ENCODE assay signal across 20 mouse cellular contexts in the genomic region with DNA sequence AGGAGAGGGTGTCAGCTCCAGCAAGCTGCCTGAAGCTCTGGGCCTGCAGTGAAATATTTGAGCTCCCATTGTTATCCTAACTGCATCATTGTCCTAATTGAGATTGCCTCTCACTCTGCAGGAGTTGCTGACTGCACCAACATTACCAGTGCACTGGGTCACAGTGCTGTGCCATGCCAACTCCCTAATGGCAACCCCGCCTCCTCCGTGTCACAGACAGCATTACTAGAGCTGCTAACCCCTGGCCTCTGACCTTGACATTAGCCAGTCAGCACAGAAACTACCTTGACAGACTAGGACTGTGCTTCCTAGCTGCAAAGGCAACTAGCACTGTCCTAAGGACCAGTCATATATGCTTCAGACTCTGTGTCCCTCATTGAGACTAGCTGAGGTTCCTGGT.
A peak's percentile ranks its signal among the peaks of the same experiment; 100 is the strongest.
DNase-seq lines count a peak whose midpoint lies in the region; ATAC-seq and TF ChIP-seq lines count a peak whose summit lies in the region.
"Had no signal": no experiment of that assay in that cellular context is flagged by ENCODE, and none has a peak within 500 bp of the region (broad histone marks: within the 10 kb centered on the region; RNA-seq: fewer than 3 reads in every experiment).

No protein-coding gene starts in this region.

- peak; percentile 19 for DNase-seq in adrenal gland, adult 8-10 months
- DNase-seq in adrenal gland, adult 18-20 months (ENCODE audit: low spot score in 2 of 2) = no peak
- DNase-seq in testis, postnatal 10 days (ENCODE audit: low spot score) = no peak
- DNase-seq in adrenal gland, postnatal 10 days = peak; percentile 15
- DNase-seq in lung, postnatal 25 days (ENCODE audit: low spot score) = no peak
- DNase-seq: cerebellum, adult 18-20 months; cerebellum, adult 9-10 months; cerebellum, postnatal 14 days; gastrocnemius, adult 2 months; gastrocnemius, postnatal 14 days; heart, adult 11 months had no signal

- H3K4me1 ChIP-seq in testis, adult 2 months (ENCODE audit: control insufficient read depth, insufficient read depth, low read length) = no peaks in the 10 kb centered on the region
- H3K4me1 ChIP-seq: forebrain, embryonic 10.5 days; forebrain, embryonic 13.5 days; hindbrain, embryonic 12.5 days; hindbrain, embryonic 15.5 days had no signal

- no peaks in the 10 kb centered on the region for H3K27me3 ChIP-seq in testis, adult 2 months (ENCODE audit: control insufficient read depth, insufficient read depth, low read length)
- H3K27me3 ChIP-seq: forebrain, embryonic 13.5 days; hindbrain, embryonic 12.5 days; hindbrain, embryonic 15.5 days had no signal

- H3K27ac ChIP-seq in testis, adult 2 months (ENCODE audit: control insufficient read depth, insufficient read depth, low read depth, low read length) = peak overlapping the region; percentile 79
- H3K27ac ChIP-seq: forebrain, embryonic 10.5 days; forebrain, embryonic 13.5 days; gastrocnemius, adult 2 months; hindbrain, embryonic 12.5 days; hindbrain, embryonic 15.5 days had no signal

- TF ChIP-seq CTCF in testis, adult 2 months (IDR thresholded peaks at IDR 0.05; ENCODE audit: control insufficient read depth, insufficient read depth, insufficient replicate concordance, low read depth, low read length) = no peak

- H3K4me3 ChIP-seq in testis, adult 2 months (ENCODE audit: control insufficient read depth, low read depth, low read length) = peak overlapping the region; percentile 5
- H3K4me3 ChIP-seq: forebrain, embryonic 10.5 days; forebrain, embryonic 13.5 days; gastrocnemius, adult 2 months; hindbrain, embryonic 12.5 days; hindbrain, embryonic 15.5 days had no signal

- ATAC-seq in frontal cortex, adult (ENCODE audit: low TSS enrichment) = no peak
- ATAC-seq: CD4-positive, CD25-positive, alpha-beta regulatory T cell, adult 4 months; forebrain, embryonic 13.5 days; forebrain, embryonic 16.5 days; intestine, postnatal 0 days had no signal

- TF ChIP-seq POLR2A in testis, adult 2 months (IDR thresholded peaks at IDR 0.05; ENCODE audit: control insufficient read depth, low read depth, low read length) = peak; percentile 59; the same call in 1 of the 2 replicates

- H3K36me3 ChIP-seq in testis, adult 2 months (ENCODE audit: control insufficient read depth, insufficient read depth, low read length) = peaks cover 3% of the 10 kb centered on the region
- H3K36me3 ChIP-seq: forebrain, embryonic 10.5 days; hindbrain, embryonic 12.5 days; hindbrain, embryonic 15.5 days had no signal

Comparison
In these comparisons a context has a peak if more than half of its experiments do, and no peak if none do; other contexts are left out.
1. DNase-seq: peak in adrenal gland, adult 8-10 months (single experiment) and adrenal gland, postnatal 10 days (single experiment); none in adrenal gland, adult 18-20 months (0 of 2), testis, postnatal 10 days (single experiment) and lung, postnatal 25 days (single experiment).